Mouse (Mus musculus) right cerebral cortex, postnatal 14 days (tissue): ENCODE measurements around the gene Vpreb2.
"Not testable (repeated sequence)": the region's sequence is repeated elsewhere in the genome, so short reads cannot be mapped to it uniquely, and the experiment has no call there.

Experiments used
- DNase-seq: peaks from one replicate; pipeline ENCODE4 v3.0.0; 2022

Gene Vpreb2

DNA sequence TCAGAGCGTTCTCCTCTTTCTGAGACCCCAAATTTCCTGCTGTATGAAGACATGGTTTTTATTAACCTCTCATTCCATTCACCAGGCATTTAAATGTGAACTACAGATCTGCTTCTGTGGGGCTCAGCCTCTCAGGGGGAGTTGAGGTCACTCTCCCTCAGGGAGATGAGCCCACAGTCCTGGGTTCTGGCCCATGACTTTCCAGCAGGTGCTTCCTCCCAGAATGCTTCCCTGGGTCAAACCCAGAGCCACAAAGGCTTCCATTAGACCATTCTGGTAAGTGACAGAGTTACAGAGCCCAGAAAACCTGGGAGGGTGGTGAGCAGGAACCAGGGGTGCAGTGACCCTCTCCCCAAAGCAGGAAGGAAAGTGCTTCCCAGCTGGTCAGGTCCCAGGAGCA, at the start of gene Vpreb2:
Gene Vpreb2 (plus strand): TSS at position 301 of the 400 bp plus-strand sequence.
- DNase-seq = no peak

DNA sequence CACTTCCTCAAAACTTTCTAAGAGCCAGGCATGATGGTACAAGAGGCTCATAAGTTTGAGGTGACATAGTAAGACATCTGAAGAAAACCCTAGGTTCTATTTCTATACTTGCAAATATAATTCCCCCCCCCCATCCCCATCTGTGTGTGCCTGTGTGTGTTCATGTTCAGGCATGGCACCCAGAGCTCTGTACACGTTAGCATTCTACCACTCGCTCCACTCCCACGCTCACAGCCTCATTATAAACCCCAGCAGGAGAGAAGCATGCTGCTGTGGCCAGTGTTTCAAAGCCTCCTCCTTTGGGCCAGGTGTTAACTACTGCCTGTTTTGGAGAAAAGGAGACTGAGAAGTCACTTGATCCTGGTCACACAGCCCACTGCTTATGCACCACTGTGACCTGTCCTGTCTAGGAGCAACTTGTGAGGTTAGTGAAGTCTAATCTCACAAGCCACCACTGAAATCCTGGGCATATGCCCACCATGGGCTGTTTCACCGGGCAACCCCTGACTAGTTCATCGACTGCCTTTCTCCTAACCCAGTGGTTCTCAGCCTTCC, 48.2 kb upstream of the Vpreb2 start:
- no peak for DNase-seq

DNA sequence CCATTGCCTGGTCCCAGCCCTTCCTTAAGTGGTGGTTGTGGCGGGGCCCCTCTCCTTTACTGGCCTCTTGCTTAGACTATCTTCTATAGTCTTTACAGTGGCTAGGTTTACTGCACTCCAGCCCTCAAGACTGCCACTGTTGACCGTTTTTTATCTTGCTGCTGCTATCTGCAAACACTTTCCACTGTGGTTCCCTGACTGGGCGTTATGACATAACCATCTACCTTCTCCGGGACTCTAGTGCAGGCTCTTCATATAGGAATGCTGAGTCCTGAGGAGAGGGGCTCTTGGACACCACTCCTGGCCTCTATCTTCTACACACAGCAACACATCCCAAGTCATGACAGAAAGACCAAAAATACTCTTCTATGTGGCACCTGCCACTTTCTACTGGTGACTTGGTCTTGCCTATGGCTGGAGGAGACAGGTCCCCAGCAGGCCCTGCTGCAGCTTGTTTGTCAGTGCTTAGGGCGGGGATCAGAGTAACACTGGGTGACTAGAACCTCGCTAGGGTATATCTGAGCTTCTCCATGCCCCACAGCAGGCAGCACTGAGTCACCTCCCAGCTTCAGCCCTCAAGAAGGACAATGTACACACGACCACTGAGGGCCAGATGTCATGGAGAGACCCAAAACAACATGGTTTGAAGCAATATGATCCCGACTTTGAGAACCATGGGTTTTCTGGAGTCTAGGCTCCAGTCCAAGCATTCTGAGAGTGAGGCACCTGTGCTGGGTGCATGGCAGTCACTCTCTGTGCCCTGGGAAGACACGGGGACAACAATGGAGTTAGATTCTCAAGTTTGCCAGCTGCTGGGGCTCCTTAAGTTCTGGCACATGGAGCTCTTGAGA, 46.4 kb upstream of the Vpreb2 start:
- no peak for DNase-seq

DNA sequence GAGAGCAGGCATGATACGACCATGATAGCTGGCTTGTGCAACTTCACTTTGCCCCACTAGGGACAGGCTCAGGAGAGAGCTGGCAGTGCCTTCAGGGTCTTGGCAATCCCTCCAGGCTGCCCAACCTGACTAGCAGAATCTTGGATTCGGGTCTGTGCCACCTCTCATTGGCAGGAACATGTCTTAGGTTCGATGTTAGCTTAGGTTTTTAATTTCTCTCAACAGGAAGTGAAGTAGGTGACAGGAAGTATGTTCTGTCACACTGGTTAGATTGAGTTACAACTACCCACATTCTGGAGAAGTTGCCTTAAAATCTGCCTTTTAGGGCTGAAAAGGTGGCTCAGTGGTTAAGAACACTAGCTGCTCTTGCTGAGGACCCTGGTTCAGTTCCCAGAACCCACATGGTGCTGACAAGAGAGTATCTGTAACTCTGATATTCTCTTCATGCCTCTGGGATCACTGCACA, 45.8 kb upstream of the Vpreb2 start:
- no peak for DNase-seq

DNA sequence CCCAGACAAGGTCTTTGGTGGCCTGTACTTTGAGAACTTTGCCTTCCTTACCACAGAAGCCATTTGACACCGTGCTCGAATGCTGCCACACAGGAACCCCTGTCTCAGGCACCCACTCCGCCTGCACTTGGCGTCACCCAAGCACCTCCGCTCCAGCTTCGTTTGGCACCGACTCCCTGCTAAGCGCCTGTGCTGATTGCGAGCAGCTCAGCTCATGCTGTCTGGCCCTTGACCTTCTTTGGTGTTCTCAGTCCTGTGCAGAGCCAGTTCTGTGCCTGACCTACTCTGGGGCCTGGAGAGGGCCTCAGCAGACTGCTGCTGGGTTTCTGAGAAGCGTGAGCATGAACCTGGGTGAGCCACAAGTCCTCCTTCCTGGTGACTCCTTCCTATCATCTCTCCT, 43.5 kb upstream of the Vpreb2 start:
- no peak for DNase-seq

DNA sequence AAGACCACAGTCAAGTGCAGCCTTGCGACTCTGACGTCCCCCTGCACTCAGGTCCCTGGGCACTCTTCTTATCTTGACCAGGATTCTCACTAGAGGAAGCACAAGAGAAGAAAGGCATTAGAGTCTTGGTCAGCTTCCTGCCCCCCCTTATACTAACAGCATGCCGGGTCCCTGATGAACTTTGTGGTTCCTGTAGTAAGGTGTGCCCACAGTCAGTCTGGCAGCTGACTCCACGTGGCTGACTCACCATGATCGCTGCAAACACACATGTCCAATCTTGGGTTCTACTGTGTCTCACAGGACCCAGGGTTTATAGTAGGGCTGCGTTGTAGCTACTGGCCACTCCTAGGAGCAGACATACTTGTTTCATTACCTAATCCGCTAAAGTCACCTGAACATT, 42.0 kb upstream of the Vpreb2 start:
- no peak for DNase-seq

DNA sequence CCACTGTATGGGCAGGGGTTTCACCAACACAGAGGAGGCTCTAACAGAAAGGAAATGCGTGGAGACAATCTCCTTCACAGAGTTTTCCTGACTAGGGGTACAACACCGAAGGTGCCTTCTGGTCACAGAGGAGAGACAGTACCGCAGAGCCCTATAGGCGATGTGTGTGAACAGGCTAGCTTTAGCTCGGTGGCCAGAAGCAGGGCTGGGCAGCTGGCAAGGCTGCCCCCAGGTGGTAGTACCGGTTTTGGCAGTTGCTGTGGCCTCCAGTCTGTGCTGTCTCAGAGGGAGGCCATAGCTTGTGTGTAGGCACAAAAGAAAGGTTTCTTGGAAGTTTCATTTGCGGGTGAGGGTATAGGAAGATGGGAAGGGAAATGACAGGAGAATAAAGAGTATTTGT, 41.4 kb upstream of the Vpreb2 start:
- DNase-seq = peak; percentile 48

DNA sequence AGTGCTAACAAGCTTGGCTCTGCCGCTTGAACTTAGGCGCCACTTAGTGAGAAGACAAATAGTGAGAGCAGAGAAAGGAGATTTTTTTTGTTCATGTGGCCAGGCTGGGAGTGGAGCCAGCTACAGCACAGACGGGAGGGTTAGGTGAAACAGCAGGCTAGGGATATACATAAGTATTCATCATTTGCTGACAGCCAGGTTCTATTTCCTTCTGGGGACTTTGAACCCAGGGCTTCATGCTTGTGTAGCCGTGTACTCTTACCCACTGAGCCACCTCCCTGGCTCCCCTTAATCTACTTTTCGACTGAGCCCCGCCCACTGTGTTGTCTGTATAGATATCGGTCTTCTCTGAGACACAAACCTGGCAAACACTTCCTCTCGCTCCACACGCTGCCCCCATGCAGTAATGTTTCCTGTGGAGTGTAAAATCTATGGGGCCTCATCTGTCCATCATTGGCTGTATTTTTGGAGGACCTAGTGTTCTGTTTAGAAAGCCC, 40.9 kb upstream of the Vpreb2 start:
- no peak for DNase-seq

DNA sequence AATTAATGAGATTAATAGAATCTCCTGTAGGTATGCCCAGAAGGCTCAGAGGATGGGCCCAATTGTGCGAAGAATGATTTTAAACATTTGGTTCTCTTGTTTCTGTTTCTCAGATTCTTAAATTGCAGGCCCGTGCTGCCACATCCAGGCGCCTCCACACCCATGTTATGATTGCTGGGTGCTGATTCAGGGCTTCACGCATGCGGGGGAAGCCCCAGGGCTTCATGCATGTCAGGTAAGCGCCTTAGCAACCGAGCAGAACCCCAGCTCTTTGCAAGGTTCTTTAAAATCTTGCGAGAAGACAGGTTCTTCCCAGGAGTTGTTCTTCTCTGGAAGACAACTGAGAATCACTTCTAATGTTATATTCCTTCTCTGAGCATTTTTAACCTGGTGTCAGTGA, 36.8 kb upstream of the Vpreb2 start:
- DNase-seq = no peak

DNA sequence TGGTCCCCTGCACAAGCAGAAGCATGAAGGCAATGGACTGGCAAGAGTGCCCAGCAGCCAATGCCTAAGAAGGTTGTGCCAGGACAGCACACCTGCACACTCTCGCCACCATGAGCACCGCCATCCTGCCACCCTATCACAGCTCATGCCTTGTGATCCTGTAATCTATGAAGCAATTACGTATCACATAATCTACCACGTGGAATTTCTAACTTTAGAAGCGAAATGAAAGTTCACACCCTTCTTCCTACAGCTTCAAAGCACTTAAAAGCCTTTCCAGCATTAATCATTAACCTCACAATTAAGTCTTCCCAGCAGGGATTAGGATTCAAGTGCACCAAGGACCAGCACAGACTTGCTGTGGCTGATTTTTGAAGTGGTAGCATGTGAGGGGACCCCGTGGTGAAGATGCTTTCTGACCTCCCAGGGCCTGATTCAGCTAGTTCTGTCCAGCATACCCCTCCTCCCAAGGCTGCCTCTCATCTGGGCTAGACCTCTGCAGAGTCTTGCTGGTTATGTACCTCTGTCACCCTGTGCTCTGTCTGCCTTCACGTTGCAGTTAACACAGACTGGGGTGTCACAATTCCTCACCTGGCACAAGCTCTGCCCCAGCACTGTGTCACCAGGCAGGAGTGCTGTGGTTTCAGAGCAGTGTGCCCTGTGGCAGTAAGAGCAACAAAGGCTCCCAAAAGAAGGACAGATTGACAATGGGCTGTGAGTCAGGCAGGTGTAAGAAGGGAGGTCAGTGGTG, 35.0 kb upstream of the Vpreb2 start:
- DNase-seq = no peak

DNA sequence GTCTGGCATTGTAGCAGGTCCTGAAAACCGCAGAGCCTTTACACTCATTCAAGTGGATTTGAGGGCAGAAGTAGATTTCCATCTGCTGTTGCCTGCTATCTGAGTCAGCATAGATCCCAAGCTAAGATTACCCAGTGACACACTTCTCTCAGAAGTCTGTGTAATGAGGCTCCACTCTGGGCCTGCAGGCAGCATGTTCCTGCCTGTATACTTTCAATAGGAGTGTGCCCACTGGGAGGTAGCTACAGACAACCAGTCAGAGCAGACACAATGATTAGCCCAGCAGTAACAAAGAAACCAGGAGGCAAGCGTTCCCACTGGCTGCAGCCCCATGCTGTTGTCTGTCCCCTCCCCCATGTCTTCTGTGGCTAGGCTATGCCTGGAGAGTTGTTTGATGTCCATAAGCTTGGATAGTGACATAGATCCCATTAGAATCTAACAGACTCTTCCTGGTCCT, 30.8 kb upstream of the Vpreb2 start:
- DNase-seq = no peak

DNA sequence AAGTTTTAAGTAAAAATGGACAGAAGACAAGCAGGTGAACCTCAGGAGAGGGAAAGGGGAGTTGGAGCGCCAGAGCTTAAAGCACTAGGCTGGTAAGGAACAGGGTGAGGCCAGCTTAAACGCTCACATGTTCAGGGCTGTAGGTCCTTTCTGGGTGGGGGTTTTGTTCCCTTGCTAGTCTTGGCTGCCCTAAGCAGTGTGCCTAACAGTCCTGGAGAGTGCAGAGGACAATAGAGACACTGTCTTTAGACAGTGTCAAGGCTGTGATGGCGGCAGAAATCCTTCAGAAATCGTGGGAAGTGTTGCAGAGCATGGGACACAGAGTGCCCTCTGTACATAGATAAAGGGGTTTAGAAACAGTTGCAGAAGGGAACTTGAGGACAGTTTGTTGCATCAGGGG, 30.2 kb upstream of the Vpreb2 start:
- no peak for DNase-seq

DNA sequence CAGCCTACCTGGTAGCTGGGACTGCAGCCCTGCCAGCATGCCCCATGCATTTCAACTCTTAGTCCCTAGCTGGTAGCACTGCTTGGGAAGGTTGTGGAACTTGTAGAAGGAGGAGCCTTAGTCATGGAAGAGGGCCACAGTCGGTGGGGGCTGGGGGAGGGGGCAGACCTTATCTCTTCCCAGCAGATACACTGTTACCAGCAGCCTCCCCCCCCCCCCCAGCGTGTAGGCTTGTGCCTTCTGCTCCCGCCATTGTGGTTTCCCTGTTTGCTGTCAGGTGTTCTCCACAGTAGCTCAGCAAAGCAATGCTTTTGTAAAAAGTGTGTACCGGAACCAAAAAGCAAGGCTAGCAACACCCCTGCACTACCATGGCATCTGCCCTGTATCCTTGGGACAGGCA, 28.6 kb upstream of the Vpreb2 start:
- no peak for DNase-seq

DNA sequence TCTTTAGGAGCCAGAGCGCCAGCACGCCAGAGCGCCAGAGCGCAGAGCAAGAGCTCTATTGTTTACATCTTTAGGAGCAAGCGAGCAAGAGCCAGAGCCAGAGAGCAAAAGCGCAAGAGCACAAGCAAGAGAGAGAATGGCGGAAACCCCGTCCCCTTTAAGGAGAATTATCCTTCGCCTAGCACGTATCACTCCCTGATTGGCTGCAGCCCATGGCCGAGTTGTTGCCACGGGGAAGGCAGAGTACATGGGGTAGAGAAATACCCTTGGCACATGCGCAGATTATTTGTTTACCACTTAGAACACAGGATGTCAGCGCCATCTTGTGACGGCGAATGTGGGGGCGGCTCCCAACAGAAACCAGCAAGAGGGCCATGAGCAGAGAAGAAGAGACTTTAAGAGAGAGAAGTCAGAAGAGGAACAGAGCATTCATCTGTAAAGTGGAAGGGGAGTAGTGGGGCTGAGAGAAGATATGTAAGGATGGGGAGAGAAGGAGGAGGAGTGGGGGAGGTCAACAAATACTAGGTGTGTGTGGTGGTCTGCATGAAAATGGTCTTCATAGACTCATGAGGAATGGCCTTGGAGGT, 24.1 kb upstream of the Vpreb2 start:
- not testable (repeated sequence) for DNase-seq

DNA sequence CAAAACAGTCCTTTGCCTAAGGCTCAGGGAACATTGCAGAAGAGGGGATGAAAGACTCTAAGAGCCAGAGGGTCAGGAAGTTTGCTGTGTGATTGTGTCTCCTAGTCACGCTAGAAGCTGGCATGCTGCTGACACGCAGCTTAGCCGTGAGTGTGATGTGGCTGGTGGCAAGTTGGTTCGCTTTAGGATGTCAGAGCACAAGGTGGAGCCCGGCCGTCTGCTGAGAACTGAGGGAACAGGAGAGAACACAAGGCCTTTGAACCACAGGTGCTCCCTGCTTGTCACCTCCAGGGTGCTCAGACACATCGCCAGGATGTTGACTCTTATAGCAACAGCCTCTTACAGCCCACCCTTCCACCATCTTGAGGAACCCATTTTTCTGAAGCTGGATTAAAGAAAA, 18.1 kb upstream of the Vpreb2 start:
- no peak for DNase-seq

DNA sequence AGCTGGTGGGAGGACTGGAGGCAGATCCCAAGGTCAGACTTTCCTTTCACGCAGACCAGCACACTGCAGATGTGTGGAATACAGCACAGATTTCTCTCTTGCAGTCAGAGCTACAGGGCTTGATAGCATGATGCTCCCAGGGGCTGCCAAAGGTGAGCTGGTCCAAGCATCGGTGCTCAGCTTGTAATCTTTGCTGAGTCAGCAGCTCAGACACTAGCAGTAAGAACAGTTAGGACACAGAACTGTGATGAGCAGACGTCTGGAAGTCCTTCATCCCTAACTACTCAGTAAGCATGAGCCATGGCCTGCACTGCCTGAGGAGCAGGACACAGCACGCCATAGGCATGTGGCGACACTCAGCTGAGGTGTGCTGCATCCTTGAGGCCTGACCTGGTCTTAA, 8.4 kb upstream of the Vpreb2 start:
- DNase-seq = no peak

DNA sequence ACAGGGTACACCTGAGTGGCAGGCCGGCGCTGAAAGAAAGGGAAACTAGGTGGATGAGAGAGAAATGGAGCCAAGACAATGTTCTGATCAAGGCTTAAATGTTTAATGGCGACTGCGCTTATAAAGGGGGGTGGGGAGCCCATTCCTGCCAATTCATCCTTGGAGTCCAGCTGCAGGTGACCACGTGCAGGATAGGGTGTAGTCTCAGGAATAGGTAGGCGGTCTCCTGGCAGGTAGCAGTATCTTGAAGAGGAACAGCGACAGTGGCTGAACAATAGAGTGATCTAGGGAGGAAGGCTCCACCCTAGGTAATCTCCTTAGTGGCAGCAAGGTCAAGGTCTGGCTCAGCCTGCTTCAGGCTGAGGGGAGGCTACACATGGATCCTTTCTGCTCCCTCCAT, 2.4 kb upstream of the Vpreb2 start:
- not testable (repeated sequence) for DNase-seq

DNA sequence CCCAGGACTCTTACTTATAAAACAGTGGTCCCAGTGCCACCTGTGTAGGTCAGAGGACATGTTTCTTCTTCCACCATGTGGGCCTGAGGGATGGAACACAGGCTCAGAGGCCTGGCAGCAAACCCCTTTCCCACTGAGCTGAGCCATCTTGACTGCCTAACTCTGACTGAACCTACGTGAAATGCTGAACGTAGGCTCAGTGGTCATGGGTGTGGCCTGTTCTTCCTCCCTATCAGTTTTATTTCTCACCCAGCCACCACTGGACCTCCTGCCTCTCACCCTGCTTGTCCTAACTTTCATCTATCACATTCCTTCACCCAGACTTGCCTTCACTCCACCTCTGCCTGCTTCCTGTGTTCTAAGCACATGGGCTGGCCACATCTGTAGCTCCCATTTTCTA, 3.0 kb downstream of the Vpreb2 start:
- no peak for DNase-seq

DNA sequence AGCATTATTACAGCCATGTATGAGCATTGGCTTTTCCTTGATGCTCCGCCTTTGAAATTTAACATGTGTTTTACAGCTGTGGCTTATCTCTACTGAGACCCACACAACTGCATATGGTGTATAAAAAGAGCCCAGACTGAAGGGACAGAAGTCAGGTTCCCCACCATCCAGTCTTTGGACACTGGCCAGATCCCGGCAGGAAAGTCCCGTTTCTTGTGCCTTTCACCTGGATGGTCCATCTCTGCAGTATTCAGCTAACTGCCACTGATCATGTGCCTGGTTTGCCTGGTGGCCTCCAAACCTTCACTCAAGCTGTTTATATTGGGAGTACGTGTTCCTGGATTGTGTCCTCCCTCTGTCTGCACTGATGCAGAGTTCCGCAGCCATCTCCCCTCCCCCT, 4.0 kb downstream of the Vpreb2 start:
- no peak for DNase-seq

DNA sequence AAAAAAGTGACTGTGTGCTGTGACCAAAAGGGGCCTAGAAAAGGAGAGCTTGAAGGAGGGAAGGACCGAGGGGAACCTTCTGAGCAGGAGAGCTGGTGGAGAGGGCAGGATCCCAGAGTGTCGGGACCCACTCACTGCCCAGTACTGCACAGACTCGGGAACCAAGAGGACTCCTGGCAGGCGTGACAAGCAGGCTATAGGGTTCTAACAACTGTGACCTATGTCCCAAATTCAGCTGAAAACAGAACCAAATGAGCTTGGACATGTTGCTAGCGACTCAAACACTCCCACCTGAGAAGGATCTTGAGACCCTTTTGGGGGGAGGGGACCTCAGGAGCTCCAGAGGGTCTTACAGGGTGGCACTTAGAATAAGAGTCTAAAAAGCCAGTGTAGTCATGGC, 4.8 kb downstream of the Vpreb2 start:
- no peak for DNase-seq

DNA sequence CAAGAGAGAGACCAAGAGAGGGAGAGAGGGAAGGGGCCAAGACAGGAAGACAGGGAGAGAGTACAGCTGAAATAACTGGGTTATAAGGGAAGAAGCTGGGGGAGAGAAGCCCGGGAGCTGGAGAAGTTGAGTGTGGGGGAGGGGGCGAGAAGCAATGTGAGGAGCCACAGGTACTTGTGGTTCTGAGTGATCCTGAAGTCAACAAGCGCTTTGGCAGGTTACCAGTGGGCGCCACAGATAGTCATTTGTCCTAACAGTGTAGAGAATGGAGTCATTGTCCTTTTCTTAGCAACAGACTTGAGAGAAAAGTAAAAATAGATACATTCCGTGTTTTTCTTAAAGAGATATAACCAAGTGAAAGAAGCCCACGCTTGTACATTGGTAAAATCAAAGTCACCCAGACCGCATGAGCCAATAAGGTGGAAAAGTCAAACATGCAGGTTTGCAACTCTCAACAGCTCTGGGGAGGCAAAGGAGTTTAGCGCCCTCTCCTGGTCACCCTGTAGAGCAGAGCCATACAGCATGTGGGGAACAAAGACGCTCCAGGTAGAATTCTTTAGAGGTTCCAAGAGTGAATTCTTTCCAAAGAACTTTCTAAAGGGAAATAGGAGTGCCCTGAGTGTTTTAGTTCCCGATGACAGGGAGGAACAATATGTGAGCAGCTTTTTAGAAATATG, 6.4 kb downstream of the Vpreb2 start:
- DNase-seq = peak; percentile 54

DNA sequence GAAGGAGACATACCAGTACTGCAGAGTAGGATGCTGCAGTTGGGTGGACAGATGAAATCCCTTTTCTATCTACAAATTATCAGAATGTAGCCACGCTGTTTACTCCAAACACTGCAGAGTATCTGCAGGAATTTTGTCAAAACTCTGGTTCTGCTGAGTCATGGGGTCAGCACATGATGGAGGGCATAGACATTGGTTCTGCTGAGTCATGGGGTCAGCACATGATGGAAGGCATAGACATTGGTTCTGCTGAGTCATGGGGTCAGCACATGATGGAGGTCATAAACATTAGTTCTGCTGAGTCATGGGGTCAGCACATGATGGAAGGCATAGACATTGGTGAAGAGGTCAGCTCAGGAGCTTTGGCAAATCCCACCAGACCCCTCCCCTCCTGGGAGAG, 7.5 kb downstream of the Vpreb2 start:
- DNase-seq = no peak

DNA sequence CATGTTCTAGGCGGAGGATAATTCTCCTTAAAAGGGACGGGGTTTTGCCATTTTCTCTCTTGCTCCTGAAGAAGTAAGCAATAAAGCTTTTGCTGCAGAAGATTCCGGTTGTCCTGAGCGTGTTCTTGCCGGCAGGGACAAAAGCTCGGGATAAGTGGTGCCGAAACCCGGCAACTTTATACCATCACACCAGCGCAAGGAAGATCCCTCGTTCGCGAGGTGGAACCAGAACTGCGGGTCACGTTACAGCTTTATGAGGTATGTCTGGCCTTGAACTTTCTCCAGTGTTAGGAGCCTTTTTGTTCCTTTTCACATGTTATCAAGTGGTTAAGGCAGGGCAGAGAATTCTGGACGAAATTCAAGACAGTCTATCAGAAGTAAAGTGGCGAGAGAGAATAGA, 12.1 kb downstream of the Vpreb2 start:
- DNase-seq = not testable (repeated sequence)
